Mouse (Mus musculus) lung, postnatal 0 days (tissue): Measurements from ENCODE around the gene Emilin2.

Experiments used
- CTCF ChIP-seq: IDR thresholded peaks from 2 replicates; pipeline ENCODE4 v1.5.1; 2016; ENCODE audit warnings: antibody characterized with exemption, mild to moderate bottlenecking
- EP300 ChIP-seq: IDR thresholded peaks from 2 replicates; pipeline ENCODE4 v1.6.1; 2016; ENCODE audit warnings: antibody characterized with exemption, mild to moderate bottlenecking, control low read depth

DNA sequence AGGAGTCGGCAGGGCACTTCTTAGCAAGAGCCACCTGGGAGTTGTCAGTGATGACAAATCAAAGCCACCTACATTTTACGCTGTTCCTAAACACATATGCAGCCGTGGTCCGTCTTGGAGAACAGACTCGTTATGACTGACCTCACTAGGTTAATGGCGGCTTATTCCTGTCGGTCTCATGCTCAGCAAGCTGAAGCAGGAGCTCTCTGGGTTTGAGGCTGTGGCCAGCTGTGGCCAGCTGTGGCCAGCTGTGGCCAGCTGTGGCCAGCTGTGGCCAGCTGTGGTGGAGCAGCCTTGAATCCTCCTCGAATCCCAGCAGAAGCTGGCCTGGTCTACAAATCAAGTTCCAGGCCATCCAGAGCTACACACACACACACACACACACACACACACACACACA is 24.6 kb upstream of the Emilin2 start:
- no peak for TF ChIP-seq CTCF
- TF ChIP-seq EP300 = no peak
